Mouse (Mus musculus) liver, embryonic 15.5 days (tissue): ENCODE measurements at regions not wholly inside any gene's neighbourhood (a gene's known extent, or its start where the extent isn't known, plus 50 kb on each side); places are given as distances from the start of the nearest gene placed in this dataset.

Experiments
- ATAC-seq: fragments of 200-750 bp; cut with Nextera tagmentation; 2 replicates; pipeline ENCODE4 v1.8.0; 2017; ENCODE audit warnings: moderate number of reproducible peaks, mild to moderate bottlenecking, moderate library complexity; ENCODE audit not compliant: insufficient read depth
- H3K27ac ChIP-seq: fragments of 300-500 bp; sonication (generic); replicated peaks from 2 replicates; pipeline ENCODE4 v1.5.1; 2015; ENCODE audit warnings: mild to moderate bottlenecking, inconsistent platforms
- H3K27me3 ChIP-seq: fragments of 300-500 bp; sonication (generic); 2 replicates; pipeline ENCODE4 v1.6.1; 2015; ENCODE audit warnings: mild to moderate bottlenecking, inconsistent platforms
- H3K36me3 ChIP-seq: fragments of 300-500 bp; sonication (generic); replicated peaks from 2 replicates; pipeline ENCODE4 v1.6.1; 2015; ENCODE audit warnings: moderate library complexity, mild to moderate bottlenecking, inconsistent platforms
- H3K4me1 ChIP-seq: fragments of 300-500 bp; sonication (generic); replicated peaks from 2 replicates; pipeline ENCODE4 v1.6.1; 2015; ENCODE audit warnings: inconsistent platforms
- H3K4me2 ChIP-seq: fragments of 300-500 bp; sonication (generic); 2 replicates; pipeline ENCODE4 v1.6.1; 2015; ENCODE audit warnings: moderate library complexity, mild to moderate bottlenecking, inconsistent platforms
- H3K4me3 ChIP-seq: fragments of 300-500 bp; sonication (generic); replicated peaks from 2 replicates; pipeline ENCODE4 v1.5.1; 2015; ENCODE audit warnings: mild to moderate bottlenecking, inconsistent platforms
- H3K9ac ChIP-seq: fragments of 300-500 bp; sonication (generic); 2 replicates; pipeline ENCODE4 v1.6.1; 2015; ENCODE audit warnings: moderate library complexity, mild to moderate bottlenecking, inconsistent platforms
- H3K9me3 ChIP-seq: fragments of 300-500 bp; sonication (generic); replicated peaks from 2 replicates; pipeline ENCODE4 v1.6.1; 2016; ENCODE audit warnings: inconsistent platforms
- WGBS: fragments of 180-500 bp; shearing (Covaris S2); methylation state at CpG from one replicate; pipeline ENCODE4 v1.1.7; 2015; ENCODE audit warnings: mixed read lengths; ENCODE audit not compliant: insufficient replicate concordance; 5-methylcytosine and 5-hydroxymethylcytosine counted together

GRCm38 (mm10) chr13:11167115-11167514 lies 806.5 kb upstream of the Chrm3 start:
- Histone ChIP-seq H3K9me3 (no peaks in the 10 kb centered on the region), H3K4me2 (no peak overlapping the region), H3K36me3 (no peaks in the 10 kb centered on the region), H3K4me3 (no peak overlapping the region), H3K27ac (no peak overlapping the region), H3K4me1 (no peaks in the 10 kb centered on the region), H3K27me3 (no peaks in the 10 kb centered on the region), H3K9ac (no peak overlapping the region)
- ATAC-seq: no peak
- WGBS: 62% methylated on average over 5 of the region's 5 CpGs

DNA sequence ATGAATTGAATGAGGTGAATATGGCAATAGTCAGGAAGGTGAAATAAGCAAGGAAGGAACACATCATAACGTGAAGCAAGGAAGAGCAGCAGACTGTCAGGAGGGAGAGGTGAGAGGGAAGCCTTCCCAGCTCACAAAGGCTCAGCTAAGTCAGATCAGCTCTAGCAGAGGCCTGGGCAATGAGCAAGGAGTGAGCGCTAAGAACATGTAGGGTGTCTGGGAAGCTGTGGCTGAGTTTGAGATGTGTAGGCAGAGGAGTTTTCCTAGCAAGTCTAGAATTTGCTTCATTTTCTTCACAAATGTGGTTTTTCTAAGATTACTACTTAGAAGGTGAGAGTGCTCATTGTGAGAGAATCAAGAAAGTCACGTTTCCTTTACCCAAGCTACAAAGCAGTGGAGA lies 803.5 kb upstream of the Chrm3 start:
- WGBS: 45% methylated on average over 3 of the region's 3 CpGs
- Histone ChIP-seq H3K27ac (no peak overlapping the region), H3K4me1 (no peaks in the 10 kb centered on the region), H3K27me3 (no peaks in the 10 kb centered on the region), H3K9ac (no peak overlapping the region), H3K9me3 (no peaks in the 10 kb centered on the region), H3K4me2 (no peak overlapping the region), H3K4me3 (no peak overlapping the region), H3K36me3 (no peaks in the 10 kb centered on the region)
- no peak for ATAC-seq

GRCm38 (mm10) chr13:11147268-11147667 lies 786.6 kb upstream of the Chrm3 start:
- Histone ChIP-seq H3K4me3 (no peak overlapping the region), H3K9me3 (no peaks in the 10 kb centered on the region), H3K27me3 (no peaks in the 10 kb centered on the region), H3K9ac (no peak overlapping the region), H3K4me2 (no peak overlapping the region), H3K36me3 (no peaks in the 10 kb centered on the region), H3K4me1 (no peaks in the 10 kb centered on the region), H3K27ac (no peak overlapping the region)
- no peak for ATAC-seq
- 60% methylated on average over 3 of the region's 3 CpGs for WGBS

DNA sequence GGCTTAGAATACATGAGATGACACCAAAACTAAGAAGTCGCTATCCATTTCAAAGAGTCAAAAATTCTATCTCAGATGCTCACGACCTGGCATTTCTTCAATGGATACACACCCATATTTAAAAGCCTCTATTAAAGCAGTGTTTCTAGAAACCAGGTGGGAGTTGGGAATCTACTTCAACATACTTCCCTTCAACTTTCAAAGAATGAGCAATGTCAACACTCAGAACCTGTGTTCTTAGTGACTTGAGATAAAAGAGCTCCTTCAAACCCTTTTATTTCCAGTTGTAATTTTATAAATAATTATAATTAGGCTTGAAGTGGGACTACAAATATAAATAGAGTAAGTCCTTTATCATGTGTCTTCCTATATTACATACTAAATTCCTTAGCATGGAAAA lies 747.0 kb upstream of the Chrm3 start:
- Histone ChIP-seq H3K4me3 (no peak overlapping the region), H3K36me3 (no peaks in the 10 kb centered on the region), H3K4me1 (no peaks in the 10 kb centered on the region), H3K9ac (no peak overlapping the region), H3K27me3 (no peaks in the 10 kb centered on the region), H3K9me3 (no peaks in the 10 kb centered on the region), H3K27ac (no peak overlapping the region), H3K4me2 (no peak overlapping the region)
- WGBS: 52% methylated on average over 2 of the region's 2 CpGs
- no peak for ATAC-seq

- 54% methylated on average over 4 of the region's 4 CpGs for WGBS
- Histone ChIP-seq H3K27ac (no peak overlapping the region), H3K9me3 (no peaks in the 10 kb centered on the region), H3K4me2 (no peak overlapping the region), H3K27me3 (no peaks in the 10 kb centered on the region), H3K4me3 (no peak overlapping the region), H3K4me1 (no peaks in the 10 kb centered on the region), H3K9ac (no peak overlapping the region), H3K36me3 (no peaks in the 10 kb centered on the region)
- no peak for ATAC-seq
Measured at GRCm38 (mm10) chr13:11106426-11106825, 745.8 kb upstream of the Chrm3 start.

DNA sequence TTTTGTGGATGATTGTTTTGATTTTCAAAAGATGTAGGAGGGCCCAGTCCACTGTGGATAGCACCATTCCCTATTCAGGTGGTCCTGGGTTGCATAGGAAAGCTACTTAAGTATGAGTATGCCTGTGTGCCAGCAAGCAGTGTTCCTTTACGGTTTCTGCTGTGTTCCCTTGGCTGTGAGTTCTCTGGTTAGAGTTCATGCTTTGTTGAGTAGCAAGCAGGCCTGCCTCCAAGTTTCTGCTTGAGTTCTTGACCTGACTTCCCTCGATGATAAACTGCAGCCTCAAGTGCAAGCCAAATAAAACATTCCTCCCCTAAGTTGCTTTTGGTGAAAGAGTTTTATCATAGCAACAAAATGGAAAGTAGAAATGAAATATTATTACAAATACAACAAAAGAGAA lies 744.9 kb upstream of the Chrm3 start:
- H3K4me3 ChIP-seq: no peak overlapping the region
- H3K9ac ChIP-seq: no peak overlapping the region
- ATAC-seq: no peak
- no peaks in the 10 kb centered on the region for H3K9me3 ChIP-seq
- H3K4me1 ChIP-seq: no peaks in the 10 kb centered on the region
- no peak overlapping the region for H3K27ac ChIP-seq
- H3K27me3 ChIP-seq: no peaks in the 10 kb centered on the region
- 33% methylated on average over 2 of the region's 2 CpGs for WGBS
- H3K36me3 ChIP-seq: no peaks in the 10 kb centered on the region
- H3K4me2 ChIP-seq: no peak overlapping the region

GRCm38 (mm10) chr13:11099586-11099950 lies 738.9 kb upstream of the Chrm3 start:
- Histone ChIP-seq H3K36me3 (no peaks in the 10 kb centered on the region), H3K4me2 (no peak overlapping the region), H3K27me3 (no peaks in the 10 kb centered on the region), H3K27ac (no peak overlapping the region), H3K9ac (no peak overlapping the region), H3K4me3 (no peak overlapping the region), H3K4me1 (no peaks in the 10 kb centered on the region), H3K9me3 (no peaks in the 10 kb centered on the region)
- ATAC-seq: no peak

DNA sequence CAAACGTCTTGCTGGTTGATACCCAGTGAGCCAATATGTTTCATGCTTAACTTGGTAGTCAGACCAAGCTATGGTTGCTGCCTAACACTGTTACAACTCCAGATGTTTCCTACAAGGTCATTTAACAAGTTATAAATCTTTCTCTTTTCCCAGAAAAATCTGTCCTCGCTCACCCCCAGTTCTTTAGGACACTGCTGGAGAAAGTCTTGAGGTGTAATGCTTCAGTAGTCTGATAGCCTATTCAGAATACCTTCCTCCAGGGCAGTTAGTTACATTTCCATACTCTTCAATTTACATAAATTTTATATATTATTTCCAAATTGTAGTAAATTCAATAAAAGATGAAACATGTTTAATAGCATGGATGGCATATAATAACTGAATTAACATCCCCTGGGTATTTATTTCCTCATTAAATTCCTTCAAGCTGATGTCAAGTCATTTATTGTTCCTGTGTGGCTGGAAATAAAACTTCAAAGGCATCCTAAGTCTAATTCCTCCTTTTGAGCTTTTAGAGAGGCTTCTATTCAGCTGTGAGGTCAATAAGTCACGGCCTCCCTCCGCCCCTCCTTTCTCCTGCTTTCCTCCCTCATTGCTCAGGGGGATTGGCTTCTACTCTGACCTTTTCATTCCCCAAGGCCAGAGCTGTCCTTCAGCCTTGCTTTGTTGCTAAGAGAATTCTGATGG lies 738.4 kb upstream of the Chrm3 start:
- Histone ChIP-seq H3K4me2 (no peak overlapping the region), H3K36me3 (no peaks in the 10 kb centered on the region), H3K27ac (no peak overlapping the region), H3K27me3 (no peaks in the 10 kb centered on the region), H3K9ac (no peak overlapping the region), H3K4me3 (no peak overlapping the region), H3K4me1 (no peaks in the 10 kb centered on the region), H3K9me3 (no peaks in the 10 kb centered on the region)
- WGBS: 40% methylated on average over 4 of the region's 4 CpGs
- ATAC-seq: no peak

- H3K36me3 ChIP-seq: no peaks in the 10 kb centered on the region
- no peak overlapping the region for H3K27ac ChIP-seq
- 62% methylated on average over 2 of the region's 2 CpGs for WGBS
- no peaks in the 10 kb centered on the region for H3K9me3 ChIP-seq
- H3K4me1 ChIP-seq: no peaks in the 10 kb centered on the region
- H3K27me3 ChIP-seq: no peaks in the 10 kb centered on the region
- H3K4me2 ChIP-seq: no peak overlapping the region
- H3K9ac ChIP-seq: no peak overlapping the region
- H3K4me3 ChIP-seq: no peak overlapping the region
- ATAC-seq: no peak
Measured at GRCm38 (mm10) chr13:11092911-11093310, 732.3 kb upstream of the Chrm3 start.
